Mouse (Mus musculus) ES-Bruce4 (cell line): ENCODE results near the gene Dst. TPM values are rescaled to one million over a fixed set of nuclear protein-coding genes. Genes with fewer than 3 reads are reported as not detected.

Source experiments
- H3K27ac ChIP-seq: 2 replicates; pipeline ENCODE4 v1.5.1; 2012; ENCODE audit warnings: low read length, inconsistent platforms; ENCODE audit not compliant: insufficient read depth
- H3K27me3 ChIP-seq: 2 replicates; pipeline ENCODE4 v1.6.1; 2012; ENCODE audit warnings: mild to moderate bottlenecking, low read length, inconsistent platforms; ENCODE audit not compliant: control insufficient read depth, poor library complexity, insufficient read depth, severe bottlenecking
- H3K36me3 ChIP-seq: 2 replicates; pipeline ENCODE4 v1.6.1; 2012; ENCODE audit warnings: inconsistent platforms, mild to moderate bottlenecking, low read length, moderate library complexity; ENCODE audit not compliant: control insufficient read depth, poor library complexity, insufficient read depth, severe bottlenecking
- H3K4me1 ChIP-seq: one replicate; pipeline ENCODE4 v1.8.1; 2011; ENCODE audit warnings: low read length; ENCODE audit not compliant: control insufficient read depth, insufficient read depth
- H3K4me3 ChIP-seq: 2 replicates; pipeline ENCODE4 v1.5.1; 2011; ENCODE audit warnings: low read depth, mild to moderate bottlenecking, low read length
- H3K9ac ChIP-seq: 2 replicates; pipeline ENCODE4 v1.6.1; 2012; ENCODE audit warnings: low read depth, mild to moderate bottlenecking, inconsistent platforms; ENCODE audit not compliant: poor library complexity, severe bottlenecking
- H3K9me3 ChIP-seq: replicated peaks from 2 replicates; pipeline ENCODE4 v1.6.1; 2012; ENCODE audit warnings: mild to moderate bottlenecking, low read length, inconsistent platforms; ENCODE audit not compliant: control insufficient read depth, poor library complexity, insufficient read depth, severe bottlenecking
- CTCF ChIP-seq: IDR thresholded peaks from one replicate; pipeline ENCODE4 v1.8.1; 2011; ENCODE audit warnings: low read depth, low read length
- EP300 ChIP-seq: IDR thresholded peaks from 2 replicates; pipeline ENCODE4 v1.6.1; 2011; ENCODE audit warnings: low read depth, low read length; ENCODE audit not compliant: insufficient read depth
- POLR2A ChIP-seq: IDR thresholded peaks from one replicate; pipeline ENCODE4 v1.8.1; 2011; ENCODE audit warnings: low read length; ENCODE audit not compliant: insufficient read depth
- polyA plus RNA-seq: library from polyadenylated mRNA; stranded (reverse); fragments of >200 nt; gene quantifications from 2 replicates; pipeline ENCODE4 v1.2.4, GENCODE M21; 2011; ENCODE audit warnings: low read depth; ENCODE audit not compliant: missing spikeins, insufficient read depth, insufficient read length

Dst gene
- polyA plus RNA-seq, 1 experiment: 296 TPM

DNA sequence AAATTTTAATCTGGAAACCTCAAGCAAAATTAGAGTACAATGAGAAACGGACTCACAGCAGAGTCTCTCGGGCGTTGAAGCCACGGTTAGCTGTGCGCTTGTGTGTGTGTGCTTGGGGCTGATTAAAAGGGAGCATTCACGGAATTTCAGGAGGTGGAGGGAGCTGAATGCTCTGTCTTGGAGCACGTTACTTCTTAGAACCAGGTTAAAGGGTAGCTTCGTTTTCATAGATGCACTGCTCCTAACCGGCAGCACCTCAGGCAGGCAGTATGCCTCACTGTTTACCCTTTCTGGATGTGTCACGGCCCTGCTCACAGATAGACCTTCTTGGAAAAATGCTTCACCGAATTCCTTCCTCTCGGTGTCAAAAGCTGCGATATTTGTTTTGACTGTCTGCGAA, 329.2 kb downstream of the Dst start:
- Histone ChIP-seq H3K4me1 (no peaks in the 10 kb centered on the region), H3K27me3 (no peaks in the 10 kb centered on the region), H3K9ac (no peak overlapping the region), H3K27ac (no peak overlapping the region), H3K36me3 (peaks cover 9% of the 10 kb centered on the region; the same call in 1 of the 2 replicates), H3K9me3 (no peaks in the 10 kb centered on the region), H3K4me3 (no peak overlapping the region)
- TF ChIP-seq EP300 (no peak), CTCF (no peak), POLR2A (no peak)

GRCm38 (mm10) chr1:34237689-34238091, 329.7 kb downstream of the Dst start:
- no peaks in the 10 kb centered on the region for H3K9me3 ChIP-seq
- H3K9ac ChIP-seq: no peak overlapping the region
- H3K4me3 ChIP-seq: no peak overlapping the region
- no peaks in the 10 kb centered on the region for H3K27me3 ChIP-seq
- H3K27ac ChIP-seq: no peak overlapping the region
- H3K36me3 ChIP-seq: peaks cover 9% of the 10 kb centered on the region; the same call in 1 of the 2 replicates
- TF ChIP-seq CTCF (no peak), EP300 (no peak), POLR2A (no peak)
- H3K4me1 ChIP-seq: no peaks in the 10 kb centered on the region

DNA sequence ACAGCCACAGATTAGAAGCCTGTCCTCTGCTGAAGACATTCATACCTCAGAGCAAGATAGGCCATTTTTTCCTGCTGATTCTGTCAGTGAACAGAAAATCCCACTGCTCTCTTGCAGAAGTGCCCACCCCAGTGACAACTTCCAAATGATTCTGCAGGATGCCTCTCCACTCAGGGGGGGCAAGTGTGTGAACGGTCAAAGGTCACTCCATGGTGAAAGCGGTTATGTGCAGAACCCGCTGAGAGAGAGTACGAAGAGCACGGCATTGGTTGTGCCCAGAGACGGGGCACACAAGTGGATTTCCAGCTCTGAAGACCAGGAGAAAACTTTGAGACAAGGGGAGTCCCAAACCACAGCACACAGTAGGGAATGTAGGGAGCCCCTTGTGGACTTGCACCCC, 330.2 kb downstream of the Dst start:
- Histone ChIP-seq H3K9me3 (no peaks in the 10 kb centered on the region), H3K4me1 (no peaks in the 10 kb centered on the region), H3K27me3 (no peaks in the 10 kb centered on the region), H3K4me3 (no peak overlapping the region), H3K9ac (no peak overlapping the region), H3K27ac (no peak overlapping the region), H3K36me3 (peaks cover 9% of the 10 kb centered on the region; the same call in 1 of the 2 replicates)
- TF ChIP-seq POLR2A (no peak), EP300 (no peak), CTCF (no peak)

DNA sequence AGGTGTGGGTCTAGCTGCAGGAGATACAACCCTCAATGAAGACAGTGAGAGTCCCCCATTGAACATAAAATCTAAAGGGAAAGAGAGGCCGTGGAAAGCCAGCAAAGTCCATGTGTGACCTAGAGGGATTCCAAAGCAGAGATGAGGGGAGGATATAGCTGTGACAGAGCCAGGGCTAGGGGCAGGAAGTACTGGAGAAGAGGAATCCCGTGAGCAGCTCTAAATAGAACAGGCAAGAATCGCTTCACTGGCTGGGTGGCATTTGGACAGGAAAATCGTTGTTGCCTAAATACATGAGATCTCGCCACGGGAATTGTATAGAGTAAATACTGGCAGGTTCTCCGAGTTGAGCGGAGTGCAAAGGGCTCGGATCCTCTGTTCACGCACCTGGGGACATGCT, 336.7 kb downstream of the Dst start:
- no peak for TF ChIP-seq CTCF
- no peak for TF ChIP-seq EP300
- no peak for TF ChIP-seq POLR2A
- peaks cover 15% of the 10 kb centered on the region for H3K36me3 ChIP-seq
- no peak overlapping the region for H3K4me3 ChIP-seq
- H3K27me3 ChIP-seq: no peaks in the 10 kb centered on the region
- H3K27ac ChIP-seq: no peak overlapping the region
- H3K9me3 ChIP-seq: no peaks in the 10 kb centered on the region
- no peak overlapping the region for H3K9ac ChIP-seq
- H3K4me1 ChIP-seq: no peaks in the 10 kb centered on the region

DNA sequence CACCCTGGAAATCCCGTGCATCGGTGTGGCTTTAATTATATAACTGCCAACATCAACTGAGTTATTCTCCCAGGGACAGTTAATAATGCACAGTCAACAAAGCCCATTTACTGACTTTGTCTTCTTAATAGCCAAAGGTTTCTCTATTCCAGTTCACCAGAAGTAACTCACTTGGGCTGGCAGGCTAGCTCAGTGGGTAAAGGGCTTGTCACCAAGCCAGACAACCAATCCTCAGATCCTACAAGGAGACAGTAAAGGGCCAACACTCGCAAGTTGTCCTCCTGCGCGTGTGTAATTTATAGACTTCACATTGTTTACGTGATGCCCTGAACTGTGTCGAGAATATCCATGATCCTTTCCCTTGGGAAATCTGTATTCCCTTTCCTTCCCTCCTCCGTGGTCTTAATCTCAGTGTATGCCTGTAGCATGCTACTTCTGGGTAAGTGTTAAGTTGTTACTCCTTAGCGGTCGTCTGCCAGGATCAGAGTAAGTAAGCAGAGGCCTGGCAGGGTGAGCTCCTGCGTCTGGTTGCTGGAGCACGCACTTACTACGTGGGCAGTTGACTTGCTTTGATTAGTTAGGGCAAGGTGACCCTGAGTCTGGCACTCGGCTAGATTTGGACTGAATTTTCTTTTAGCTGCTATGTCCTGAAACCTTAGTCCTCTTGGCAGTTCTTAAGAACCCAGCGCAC, 338.1 kb downstream of the Dst start:
- H3K27ac ChIP-seq: no peak overlapping the region
- H3K27me3 ChIP-seq: no peaks in the 10 kb centered on the region
- H3K9me3 ChIP-seq: no peaks in the 10 kb centered on the region
- H3K36me3 ChIP-seq: peaks cover 20% of the 10 kb centered on the region
- no peak overlapping the region for H3K4me3 ChIP-seq
- no peak for TF ChIP-seq EP300
- TF ChIP-seq POLR2A: no peak
- TF ChIP-seq CTCF: no peak
- no peak overlapping the region for H3K9ac ChIP-seq
- H3K4me1 ChIP-seq: no peaks in the 10 kb centered on the region

- H3K9ac ChIP-seq: no peak overlapping the region
- TF ChIP-seq EP300 (no peak), CTCF (no peak), POLR2A (no peak)
- peaks cover 21% of the 10 kb centered on the region for H3K36me3 ChIP-seq
- no peak overlapping the region for H3K4me3 ChIP-seq
- no peaks in the 10 kb centered on the region for H3K4me1 ChIP-seq
- no peak overlapping the region for H3K27ac ChIP-seq
- H3K9me3 ChIP-seq: no peaks in the 10 kb centered on the region
- H3K27me3 ChIP-seq: no peaks in the 10 kb centered on the region
These were observed 338.6 kb downstream of the Dst start for GRCm38 (mm10) chr1:34246642-34246987.
